Mouse (Mus musculus) limb, embryonic 13.5 days (tissue): Measurements from ENCODE around the gene Cntn4. TPM values are rescaled to one million over a fixed set of nuclear protein-coding genes. Genes with fewer than 3 reads are reported as not detected.

Experiments used
- ATAC-seq: fragments of 200-750 bp; cut with Nextera tagmentation; 2 replicates; pipeline ENCODE4 v1.8.0; 2017; ENCODE audit warnings: low read depth, moderate number of reproducible peaks, moderate TSS enrichment; ENCODE audit not compliant: low FRiP score
- H3K27ac ChIP-seq: fragments of 300-500 bp; sonication (generic); 2 replicates; pipeline ENCODE4 v1.5.1; 2015; ENCODE audit warnings: inconsistent platforms, mild to moderate bottlenecking, moderate library complexity
- H3K27me3 ChIP-seq: fragments of 300-500 bp; sonication (generic); 2 replicates; pipeline ENCODE4 v1.6.1; 2015; ENCODE audit warnings: mild to moderate bottlenecking, inconsistent platforms
- H3K36me3 ChIP-seq: fragments of 300-500 bp; sonication (generic); 2 replicates; pipeline ENCODE4 v1.6.1; 2015; ENCODE audit warnings: inconsistent platforms, mild to moderate bottlenecking, moderate library complexity
- H3K4me1 ChIP-seq: fragments of 300-500 bp; sonication (generic); 2 replicates; pipeline ENCODE4 v1.6.1; 2015; ENCODE audit warnings: inconsistent platforms
- H3K4me2 ChIP-seq: fragments of 300-500 bp; sonication (generic); replicated peaks from 2 replicates; pipeline ENCODE4 v1.6.1; 2015; ENCODE audit warnings: inconsistent platforms, mild to moderate bottlenecking, moderate library complexity
- H3K4me3 ChIP-seq: fragments of 300-500 bp; sonication (generic); 2 replicates; pipeline ENCODE4 v1.5.1; 2015; ENCODE audit warnings: moderate library complexity, mild to moderate bottlenecking, inconsistent platforms
- H3K9ac ChIP-seq: fragments of 300-500 bp; sonication (generic); 2 replicates; pipeline ENCODE4 v1.6.1; 2015; ENCODE audit warnings: mild to moderate bottlenecking, inconsistent platforms
- H3K9me3 ChIP-seq: fragments of 300-500 bp; sonication (generic); 2 replicates; pipeline ENCODE4 v1.6.1; 2016; ENCODE audit warnings: inconsistent platforms
- WGBS: fragments of 180-500 bp; shearing (Covaris S2); methylation state at CpG from one replicate; pipeline ENCODE4 v1.1.7; 2015; 5-methylcytosine and 5-hydroxymethylcytosine counted together
- polyA plus RNA-seq: library from polyadenylated mRNA; unstranded; fragments of >200 nt; fragmentation: Nextera tagmentation; extraction: Ambion mirVana; gene quantifications from 2 replicates; pipeline ENCODE4 v1.2.1, GENCODE M21; 2015

Gene Cntn4
- polyA plus RNA-seq, 1 experiment from 2014 or later: 1.8 TPM

- WGBS: 81% methylated on average over 3 of the region's 3 CpGs
- H3K4me1 ChIP-seq: no peaks in the 10 kb centered on the region
- no peak overlapping the region for H3K4me2 ChIP-seq
- no peaks in the 10 kb centered on the region for H3K36me3 ChIP-seq
- no peaks in the 10 kb centered on the region for H3K9me3 ChIP-seq
- H3K27me3 ChIP-seq: no peaks in the 10 kb centered on the region
- H3K27ac ChIP-seq: no peak overlapping the region
- no peak for ATAC-seq
- no peak overlapping the region for H3K9ac ChIP-seq
- H3K4me3 ChIP-seq: no peak overlapping the region
Measured at GRCm38 (mm10) chr6:106431466-106431865, 754.0 kb downstream of the Cntn4 start.

- H3K36me3 ChIP-seq: no peaks in the 10 kb centered on the region
- no peaks in the 10 kb centered on the region for H3K4me1 ChIP-seq
- no peak for ATAC-seq
- H3K4me2 ChIP-seq: no peak overlapping the region
- 24% methylated on average over 1 of the region's 1 CpGs for WGBS
- no peak overlapping the region for H3K9ac ChIP-seq
- no peak overlapping the region for H3K27ac ChIP-seq
- H3K4me3 ChIP-seq: no peak overlapping the region
- no peaks in the 10 kb centered on the region for H3K9me3 ChIP-seq
- H3K27me3 ChIP-seq: no peaks in the 10 kb centered on the region
Measured at GRCm38 (mm10) chr6:106440786-106441185, 763.3 kb downstream of the Cntn4 start.

GRCm38 (mm10) chr6:106441246-106441645 is 763.8 kb downstream of the Cntn4 start:
- no peaks in the 10 kb centered on the region for H3K27me3 ChIP-seq
- no peak overlapping the region for H3K27ac ChIP-seq
- 36% methylated on average over 3 of the region's 3 CpGs for WGBS
- no peaks in the 10 kb centered on the region for H3K9me3 ChIP-seq
- no peak overlapping the region for H3K9ac ChIP-seq
- no peak overlapping the region for H3K4me3 ChIP-seq
- no peak overlapping the region for H3K4me2 ChIP-seq
- H3K4me1 ChIP-seq: no peaks in the 10 kb centered on the region
- no peaks in the 10 kb centered on the region for H3K36me3 ChIP-seq
- no peak for ATAC-seq

- no peak for ATAC-seq
- WGBS: 71% methylated on average over 3 of the region's 3 CpGs
- Histone ChIP-seq H3K27ac (no peak overlapping the region), H3K9ac (no peak overlapping the region), H3K4me1 (no peaks in the 10 kb centered on the region), H3K4me2 (no peak overlapping the region), H3K27me3 (no peaks in the 10 kb centered on the region), H3K36me3 (no peaks in the 10 kb centered on the region), H3K9me3 (no peaks in the 10 kb centered on the region), H3K4me3 (no peak overlapping the region)
Measured at GRCm38 (mm10) chr6:106454131-106454838, 776.8 kb downstream of the Cntn4 start.

- ATAC-seq: no peak
- no peaks in the 10 kb centered on the region for H3K27me3 ChIP-seq
Measured at GRCm38 (mm10) chr6:106455616-106456015, 778.2 kb downstream of the Cntn4 start.

GRCm38 (mm10) chr6:106458166-106458565 is 780.7 kb downstream of the Cntn4 start:
- Histone ChIP-seq H3K27ac (no peak overlapping the region), H3K4me2 (no peak overlapping the region), H3K4me3 (no peak overlapping the region), H3K36me3 (no peaks in the 10 kb centered on the region), H3K9me3 (no peaks in the 10 kb centered on the region), H3K27me3 (no peaks in the 10 kb centered on the region), H3K9ac (no peak overlapping the region), H3K4me1 (no peaks in the 10 kb centered on the region)
- no peak for ATAC-seq
- WGBS: 79% methylated on average over 6 of the region's 6 CpGs

More at GRCm38 (mm10) chr6:106455616-106456015, 778.2 kb downstream of the Cntn4 start:
- Histone ChIP-seq H3K9ac (no peak overlapping the region), H3K36me3 (no peaks in the 10 kb centered on the region), H3K27ac (no peak overlapping the region), H3K4me1 (no peaks in the 10 kb centered on the region), H3K4me2 (no peak overlapping the region), H3K4me3 (no peak overlapping the region), H3K9me3 (no peaks in the 10 kb centered on the region)
- WGBS: 46% methylated on average over 3 of the region's 3 CpGs

GRCm38 (mm10) chr6:106462403-106462802 is 784.9 kb downstream of the Cntn4 start:
- H3K27me3 ChIP-seq: no peaks in the 10 kb centered on the region
- no peaks in the 10 kb centered on the region for H3K36me3 ChIP-seq
- no peaks in the 10 kb centered on the region for H3K9me3 ChIP-seq
- no peak overlapping the region for H3K27ac ChIP-seq
- ATAC-seq: no peak
- no peak overlapping the region for H3K4me3 ChIP-seq
- no peak overlapping the region for H3K9ac ChIP-seq
- H3K4me2 ChIP-seq: no peak overlapping the region
- H3K4me1 ChIP-seq: no peaks in the 10 kb centered on the region
- WGBS: 87% methylated on average over 6 of the region's 6 CpGs

GRCm38 (mm10) chr6:106463857-106464256 is 786.4 kb downstream of the Cntn4 start:
- Histone ChIP-seq H3K27ac (no peak overlapping the region), H3K4me3 (no peak overlapping the region), H3K4me1 (no peaks in the 10 kb centered on the region), H3K27me3 (no peaks in the 10 kb centered on the region), H3K9me3 (no peaks in the 10 kb centered on the region), H3K4me2 (no peak overlapping the region), H3K36me3 (no peaks in the 10 kb centered on the region), H3K9ac (no peak overlapping the region)
- WGBS: 87% methylated on average over 2 of the region's 2 CpGs
- ATAC-seq: no peak

- Histone ChIP-seq H3K27me3 (no peaks in the 10 kb centered on the region), H3K27ac (no peak overlapping the region), H3K4me2 (no peak overlapping the region), H3K4me3 (no peak overlapping the region), H3K9me3 (no peaks in the 10 kb centered on the region), H3K4me1 (no peaks in the 10 kb centered on the region), H3K9ac (no peak overlapping the region), H3K36me3 (no peaks in the 10 kb centered on the region)
- ATAC-seq: no peak
- WGBS: 27% methylated on average over 2 of the region's 2 CpGs
Measured at GRCm38 (mm10) chr6:106465766-106466165, 788.3 kb downstream of the Cntn4 start.

- Histone ChIP-seq H3K36me3 (no peaks in the 10 kb centered on the region), H3K27ac (no peak overlapping the region), H3K4me1 (no peaks in the 10 kb centered on the region), H3K4me2 (no peak overlapping the region), H3K9ac (no peak overlapping the region), H3K27me3 (no peaks in the 10 kb centered on the region), H3K9me3 (no peaks in the 10 kb centered on the region), H3K4me3 (no peak overlapping the region)
- 45% methylated on average over 5 of the region's 5 CpGs for WGBS
- no peak for ATAC-seq
Measured at GRCm38 (mm10) chr6:106466267-106467029, 789.0 kb downstream of the Cntn4 start.

GRCm38 (mm10) chr6:106471840-106472608 is 794.6 kb downstream of the Cntn4 start:
- Histone ChIP-seq H3K9me3 (no peaks in the 10 kb centered on the region), H3K4me2 (no peak overlapping the region), H3K36me3 (no peaks in the 10 kb centered on the region), H3K27ac (no peak overlapping the region), H3K27me3 (no peaks in the 10 kb centered on the region), H3K9ac (no peak overlapping the region), H3K4me3 (no peak overlapping the region), H3K4me1 (no peaks in the 10 kb centered on the region)
- ATAC-seq: no peak
- 83% methylated on average over 2 of the region's 2 CpGs for WGBS

GRCm38 (mm10) chr6:106473871-106474270 is 796.4 kb downstream of the Cntn4 start:
- ATAC-seq: no peak
- no peak overlapping the region for H3K4me2 ChIP-seq
- WGBS: 82% methylated on average over 2 of the region's 2 CpGs
- no peaks in the 10 kb centered on the region for H3K4me1 ChIP-seq
- no peaks in the 10 kb centered on the region for H3K27me3 ChIP-seq
- H3K9me3 ChIP-seq: no peaks in the 10 kb centered on the region
- no peaks in the 10 kb centered on the region for H3K36me3 ChIP-seq
- no peak overlapping the region for H3K4me3 ChIP-seq
- no peak overlapping the region for H3K9ac ChIP-seq
- no peak overlapping the region for H3K27ac ChIP-seq
